Mouse (Mus musculus) hindbrain, embryonic 12.5 days (tissue): ENCODE measurements around the gene Slc1a7. TPM values are rescaled to one million over a fixed set of nuclear protein-coding genes. Genes with fewer than 3 reads are reported as not detected.

Experiments used
- polyA plus RNA-seq: library from polyadenylated mRNA; unstranded; fragments of >200 nt; fragmentation: Nextera tagmentation; extraction: Ambion mirVana; gene quantifications from 2 replicates; pipeline ENCODE4 v1.2.1, GENCODE M21; 2016

The Slc1a7 gene
- polyA plus RNA-seq, 1 experiment from 2014 or later: not detected

Other genes with a start within 250 kb of the Slc1a7 start
- 46.7 and 52.6 TPM in 2 replicates for gene Lrp8, start 166.1 kb upstream of the Slc1a7 start, polyA plus RNA-seq
- 173 and 174 TPM in 2 replicates for gene Magoh, start 88.6 kb upstream of the Slc1a7 start, polyA plus RNA-seq
- 106 and 113 TPM in 2 replicates for gene 0610037L13Rik, start 78.5 kb upstream of the Slc1a7 start, polyA plus RNA-seq
- gene Cpt2, start 44.7 kb upstream of the Slc1a7 start, polyA plus RNA-seq: 26.5 and 28.1 TPM in 2 replicates
- 0.48 and 0.98 TPM in 2 replicates for gene Podn, start 128.1 kb downstream of the Slc1a7 start, polyA plus RNA-seq
- 190 and 202 TPM in 2 replicates for gene Scp2, start 176.7 kb downstream of the Slc1a7 start, polyA plus RNA-seq
- gene Echdc2, start 197.1 kb downstream of the Slc1a7 start, polyA plus RNA-seq: 17.0 and 18.8 TPM in 2 replicates
- not detected in 2 replicates for gene Zyg11a, start 249.7 kb downstream of the Slc1a7 start, polyA plus RNA-seq